Mouse (Mus musculus) embryonic facial prominence, embryonic 10.5 days (tissue): ENCODE measurements at regions not wholly inside any gene's neighbourhood (a gene's known extent, or its start where the extent isn't known, plus 50 kb on each side); places are given as distances from the start of the nearest gene placed in this dataset.
A peak's percentile ranks its signal among the peaks of the same experiment; 100 is the strongest.

ENCODE experiments used
- DNase-seq: peaks from one replicate; pipeline ENCODE4 v3.0.0-alpha.2; 2017; ENCODE audit warnings: low spot score
- H3K27ac ChIP-seq: fragments of 300-500 bp; sonication (generic); replicated peaks from 2 replicates; pipeline ENCODE4 v1.5.1; 2016; ENCODE audit warnings: mild to moderate bottlenecking
- H3K27me3 ChIP-seq: fragments of 300-500 bp; sonication (generic); replicated peaks from 2 replicates; pipeline ENCODE4 v1.6.1; 2016; ENCODE audit warnings: low read depth, mild to moderate bottlenecking; ENCODE audit not compliant: poor library complexity, severe bottlenecking
- H3K36me3 ChIP-seq: fragments of 300-500 bp; sonication (generic); replicated peaks from 2 replicates; pipeline ENCODE4 v1.6.1; 2016; ENCODE audit warnings: mild to moderate bottlenecking, moderate library complexity
- H3K4me1 ChIP-seq: fragments of 300-500 bp; sonication (generic); 2 replicates; pipeline ENCODE4 v1.6.1; 2016
- H3K4me3 ChIP-seq: fragments of 300-500 bp; sonication (generic); 2 replicates; pipeline ENCODE4 v1.5.1; 2016; ENCODE audit warnings: mild to moderate bottlenecking, moderate library complexity
- H3K9me3 ChIP-seq: fragments of 300-500 bp; sonication (generic); 2 replicates; pipeline ENCODE4 v1.6.1; 2016; ENCODE audit warnings: mild to moderate bottlenecking
- WGBS: fragments of 180-500 bp; shearing (Covaris S2); methylation state at CpG from one replicate; pipeline ENCODE4 v1.1.7; 2016; 5-methylcytosine and 5-hydroxymethylcytosine counted together

DNA sequence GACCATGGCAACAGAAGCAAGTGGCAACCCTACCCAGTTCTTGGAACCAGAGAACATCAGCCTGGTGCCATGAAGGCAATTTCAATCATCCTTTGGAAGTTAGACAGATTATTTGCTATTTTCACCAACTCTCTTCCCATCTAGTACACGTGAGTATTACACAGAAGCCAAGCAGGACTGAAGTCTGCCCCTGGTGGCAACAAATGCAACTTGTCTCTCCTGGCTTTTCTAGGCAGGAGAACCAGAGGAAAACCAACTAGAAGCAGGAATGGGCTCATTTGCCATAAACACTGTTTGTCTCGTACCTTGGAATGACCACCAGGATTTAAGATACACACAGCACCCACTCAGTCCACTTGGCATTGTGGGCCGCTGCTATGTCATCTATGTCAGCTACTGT is 224.1 kb upstream of the Arid1b start:
- Histone ChIP-seq H3K36me3 (no peaks in the 10 kb centered on the region), H3K4me1 (peaks cover 4% of the 10 kb centered on the region; the same call in 1 of the 2 replicates), H3K27ac (no peak overlapping the region), H3K27me3 (no peaks in the 10 kb centered on the region), H3K9me3 (no peaks in the 10 kb centered on the region), H3K4me3 (no peak overlapping the region)
- DNase-seq: peak; percentile 17
- WGBS: 74% methylated on average over 3 of the region's 3 CpGs

- no peaks in the 10 kb centered on the region for H3K27me3 ChIP-seq
- no peak overlapping the region for H3K27ac ChIP-seq
- DNase-seq: peak; percentile 87
- no peaks in the 10 kb centered on the region for H3K36me3 ChIP-seq
- no peaks in the 10 kb centered on the region for H3K9me3 ChIP-seq
- WGBS: 3% methylated on average over 14 of the region's 14 CpGs
- H3K4me3 ChIP-seq: no peak overlapping the region
- no peaks in the 10 kb centered on the region for H3K4me1 ChIP-seq
Observed at GRCm38 (mm10) chr17:4778161-4778560, 216.0 kb upstream of the Arid1b start.

DNA sequence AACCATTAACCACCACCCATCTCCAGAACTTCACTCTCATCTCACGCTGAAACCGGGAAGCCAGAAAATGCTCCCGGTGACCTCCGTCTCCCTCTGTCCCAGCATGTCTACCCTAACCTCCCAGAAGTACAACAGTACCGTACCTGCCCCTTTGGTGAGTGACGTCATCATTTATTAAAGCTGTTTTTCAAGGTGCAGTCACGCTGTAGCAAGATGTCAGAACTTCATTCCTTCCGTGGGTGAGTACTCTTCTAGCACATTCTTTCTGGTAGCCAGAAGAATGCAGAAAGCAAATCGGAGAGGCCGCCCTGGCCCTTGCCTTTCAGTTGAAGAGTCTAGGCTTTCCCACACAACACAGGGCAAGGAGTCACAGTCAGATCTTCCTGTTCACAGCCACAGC is 215.1 kb upstream of the Arid1b start:
- no peaks in the 10 kb centered on the region for H3K4me1 ChIP-seq
- DNase-seq: no peak
- H3K27me3 ChIP-seq: no peaks in the 10 kb centered on the region
- WGBS: 89% methylated on average over 10 of the region's 10 CpGs
- H3K9me3 ChIP-seq: no peaks in the 10 kb centered on the region
- H3K4me3 ChIP-seq: no peak overlapping the region
- H3K27ac ChIP-seq: no peak overlapping the region
- no peaks in the 10 kb centered on the region for H3K36me3 ChIP-seq

DNA sequence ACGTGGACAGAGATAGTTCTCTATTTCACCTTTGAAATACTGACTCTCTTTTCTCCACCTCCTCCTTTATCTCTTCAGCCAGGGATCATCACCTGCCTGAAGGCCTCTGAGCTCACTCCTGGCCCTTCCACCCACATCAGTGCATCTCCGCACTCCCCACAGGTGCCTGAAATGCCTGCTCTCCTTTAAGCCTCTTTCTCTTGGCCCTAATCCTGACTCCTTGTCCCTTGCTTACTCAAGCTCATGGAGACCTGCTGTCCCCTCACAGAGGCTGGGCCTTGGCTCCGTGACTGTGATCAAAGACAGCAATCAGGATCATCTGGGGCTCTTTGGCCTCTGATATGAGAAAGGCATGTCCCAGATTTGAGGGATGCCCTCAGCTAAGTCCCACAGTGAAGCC is 212.5 kb upstream of the Arid1b start:
- no peaks in the 10 kb centered on the region for H3K9me3 ChIP-seq
- H3K36me3 ChIP-seq: no peaks in the 10 kb centered on the region
- H3K4me3 ChIP-seq: no peak overlapping the region
- no peaks in the 10 kb centered on the region for H3K4me1 ChIP-seq
- DNase-seq: no peak
- no peak overlapping the region for H3K27ac ChIP-seq
- no peaks in the 10 kb centered on the region for H3K27me3 ChIP-seq
- 87% methylated on average over 3 of the region's 3 CpGs for WGBS

- DNase-seq: no peak
- Histone ChIP-seq H3K4me1 (no peaks in the 10 kb centered on the region), H3K36me3 (no peaks in the 10 kb centered on the region), H3K9me3 (no peaks in the 10 kb centered on the region), H3K4me3 (no peak overlapping the region), H3K27ac (no peak overlapping the region), H3K27me3 (no peaks in the 10 kb centered on the region)
- 80% methylated on average over 5 of the region's 5 CpGs for WGBS
Observed at GRCm38 (mm10) chr17:4784296-4784695, 209.8 kb upstream of the Arid1b start.

DNA sequence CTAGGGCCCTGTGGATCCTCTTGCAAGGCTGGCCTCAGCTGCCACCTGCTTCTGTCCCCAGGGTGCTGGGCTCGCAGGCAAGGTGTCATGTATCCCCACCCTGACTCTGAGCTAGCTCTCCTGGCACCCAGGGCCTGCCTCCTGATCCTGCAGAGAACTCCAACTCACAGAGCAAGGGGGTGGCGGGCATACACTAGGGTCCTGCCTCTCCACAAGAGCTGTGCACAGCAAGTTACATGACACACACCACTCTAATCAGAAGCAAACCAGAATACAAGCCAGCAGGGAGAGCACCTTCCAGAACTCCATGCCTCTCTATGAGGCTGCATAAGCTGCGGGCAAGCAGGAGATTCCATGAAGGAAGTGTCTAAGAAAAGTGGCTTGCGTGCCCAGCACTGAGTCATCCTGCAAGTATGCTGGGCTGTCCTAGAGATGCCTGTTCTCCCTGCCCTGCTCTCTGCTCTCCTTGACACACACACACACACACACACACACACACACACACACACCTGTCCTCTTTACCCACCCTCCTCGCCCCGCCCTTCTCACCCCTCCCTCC is 208.8 kb upstream of the Arid1b start:
- Histone ChIP-seq H3K9me3 (no peaks in the 10 kb centered on the region), H3K36me3 (no peaks in the 10 kb centered on the region), H3K27me3 (no peaks in the 10 kb centered on the region), H3K27ac (no peak overlapping the region), H3K4me1 (no peaks in the 10 kb centered on the region), H3K4me3 (no peak overlapping the region)
- DNase-seq: no peak
- 63% methylated on average over 6 of the region's 6 CpGs for WGBS

- Histone ChIP-seq H3K27me3 (no peaks in the 10 kb centered on the region), H3K36me3 (no peaks in the 10 kb centered on the region), H3K9me3 (no peaks in the 10 kb centered on the region), H3K4me3 (no peak overlapping the region), H3K27ac (no peak overlapping the region), H3K4me1 (no peaks in the 10 kb centered on the region)
- DNase-seq: no peak
Observed at GRCm38 (mm10) chr17:4786524-4786923, 207.6 kb upstream of the Arid1b start.

GRCm38 (mm10) chr17:4791873-4792272 is 202.3 kb upstream of the Arid1b start:
- Histone ChIP-seq H3K36me3 (no peaks in the 10 kb centered on the region), H3K4me3 (no peak overlapping the region), H3K27ac (no peak overlapping the region), H3K27me3 (no peaks in the 10 kb centered on the region), H3K4me1 (no peaks in the 10 kb centered on the region), H3K9me3 (no peaks in the 10 kb centered on the region)
- WGBS: 86% methylated on average over 10 of the region's 10 CpGs
- DNase-seq: no peak

- Histone ChIP-seq H3K4me3 (no peak overlapping the region), H3K4me1 (no peaks in the 10 kb centered on the region), H3K27me3 (no peaks in the 10 kb centered on the region), H3K36me3 (no peaks in the 10 kb centered on the region), H3K9me3 (no peaks in the 10 kb centered on the region), H3K27ac (no peak overlapping the region)
- 72% methylated on average over 3 of the region's 3 CpGs for WGBS
- DNase-seq: no peak
Observed at GRCm38 (mm10) chr17:4796241-4796640, 197.9 kb upstream of the Arid1b start.

- no peaks in the 10 kb centered on the region for H3K9me3 ChIP-seq
- H3K4me1 ChIP-seq: no peaks in the 10 kb centered on the region
- no peak overlapping the region for H3K4me3 ChIP-seq
- DNase-seq: no peak
- H3K36me3 ChIP-seq: no peaks in the 10 kb centered on the region
- H3K27ac ChIP-seq: no peak overlapping the region
- no peaks in the 10 kb centered on the region for H3K27me3 ChIP-seq
- WGBS: 84% methylated on average over 4 of the region's 4 CpGs
Observed at GRCm38 (mm10) chr17:4804013-4804412, 190.1 kb upstream of the Arid1b start.

DNA sequence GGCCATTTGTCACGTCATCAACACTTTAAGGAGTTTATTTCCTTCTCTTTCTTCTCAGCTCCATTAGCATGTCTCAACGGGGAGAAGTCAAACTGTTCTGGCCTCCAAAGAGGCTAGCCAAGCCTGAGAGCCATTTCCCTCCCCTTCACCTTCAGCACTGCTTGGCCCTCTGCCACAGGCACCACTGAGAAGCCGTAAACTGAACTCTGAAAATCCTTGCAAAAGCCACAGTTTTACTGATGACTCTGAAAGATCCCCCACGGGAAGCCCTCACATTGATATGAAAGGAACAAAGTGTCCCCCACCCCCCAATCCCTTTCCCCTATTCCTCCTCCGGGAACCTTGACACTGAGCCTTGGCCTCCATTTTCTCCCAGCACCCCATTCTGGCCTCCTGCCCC is 188.1 kb upstream of the Arid1b start:
- H3K9me3 ChIP-seq: no peaks in the 10 kb centered on the region
- H3K27me3 ChIP-seq: no peaks in the 10 kb centered on the region
- H3K4me3 ChIP-seq: no peak overlapping the region
- DNase-seq: no peak
- 77% methylated on average over 5 of the region's 5 CpGs for WGBS
- no peaks in the 10 kb centered on the region for H3K36me3 ChIP-seq
- H3K4me1 ChIP-seq: no peaks in the 10 kb centered on the region
- no peak overlapping the region for H3K27ac ChIP-seq

DNA sequence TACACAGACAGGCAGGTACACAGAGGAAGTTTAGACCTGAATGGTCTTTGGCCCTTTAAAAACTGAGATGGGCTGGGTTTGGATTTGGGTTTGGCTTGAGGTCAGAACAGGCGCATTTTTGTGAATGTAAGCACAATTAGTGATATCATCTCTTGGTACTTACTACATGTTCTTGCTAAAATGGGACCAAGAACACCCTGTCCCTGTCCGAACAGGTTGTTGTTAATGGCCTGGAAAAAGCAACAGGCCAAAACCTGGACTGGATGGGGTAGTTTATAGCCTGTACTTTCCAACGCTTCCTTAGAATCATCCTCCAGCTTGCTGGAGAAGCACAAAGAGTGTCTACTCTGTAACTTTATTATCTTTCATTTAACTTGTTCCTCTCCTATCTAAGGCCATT is 185.2 kb upstream of the Arid1b start:
- H3K4me3 ChIP-seq: no peak overlapping the region
- DNase-seq: no peak
- H3K27me3 ChIP-seq: no peaks in the 10 kb centered on the region
- H3K4me1 ChIP-seq: no peaks in the 10 kb centered on the region
- WGBS: 85% methylated on average over 3 of the region's 3 CpGs
- H3K27ac ChIP-seq: no peak overlapping the region
- no peaks in the 10 kb centered on the region for H3K9me3 ChIP-seq
- H3K36me3 ChIP-seq: no peaks in the 10 kb centered on the region

- H3K4me3 ChIP-seq: no peak overlapping the region
- no peaks in the 10 kb centered on the region for H3K36me3 ChIP-seq
- no peaks in the 10 kb centered on the region for H3K27me3 ChIP-seq
- no peak for DNase-seq
- no peak overlapping the region for H3K27ac ChIP-seq
- H3K4me1 ChIP-seq: no peaks in the 10 kb centered on the region
- H3K9me3 ChIP-seq: no peaks in the 10 kb centered on the region
- WGBS: 92% methylated on average over 3 of the region's 3 CpGs
Observed at GRCm38 (mm10) chr17:4813232-4813631, 180.9 kb upstream of the Arid1b start.

GRCm38 (mm10) chr17:4813666-4814065 is 180.5 kb upstream of the Arid1b start:
- Histone ChIP-seq H3K9me3 (no peaks in the 10 kb centered on the region), H3K4me3 (no peak overlapping the region), H3K36me3 (no peaks in the 10 kb centered on the region), H3K4me1 (no peaks in the 10 kb centered on the region), H3K27me3 (no peaks in the 10 kb centered on the region), H3K27ac (no peak overlapping the region)
- DNase-seq: no peak
- WGBS: 85% methylated on average over 6 of the region's 6 CpGs
